Comparison of ENCODE assay signal across 19 mouse cellular contexts in the genomic region with DNA sequence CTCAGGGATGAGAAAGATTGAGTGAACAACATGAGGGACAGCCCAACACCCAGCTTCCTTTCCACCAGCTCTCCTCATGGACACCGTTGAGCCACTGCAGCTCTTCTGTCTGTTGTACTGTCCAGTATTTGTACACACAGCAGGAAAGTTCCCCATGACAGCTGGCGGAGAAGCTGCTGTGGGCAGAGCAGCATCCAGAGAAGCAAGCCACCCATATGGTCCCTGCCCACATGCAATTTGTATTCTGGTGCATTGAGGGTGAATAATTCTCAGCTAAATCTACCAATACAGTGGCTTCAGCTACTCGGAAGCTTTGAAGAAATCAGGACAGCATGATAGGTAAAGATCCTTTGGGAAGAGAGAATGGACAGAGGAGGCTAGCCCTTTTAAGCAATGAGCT.
A peak's percentile ranks its signal among the peaks of the same experiment; 100 is the strongest.
DNase-seq lines count a peak whose midpoint lies in the region; ATAC-seq and TF ChIP-seq lines count a peak whose summit lies in the region.
"Had no signal": no experiment of that assay in that cellular context is flagged by ENCODE, and none has a peak within 500 bp of the region (broad histone marks: within the 10 kb centered on the region; RNA-seq: fewer than 3 reads in every experiment).

No protein-coding gene starts in this region.

- H3K4me3 ChIP-seq in layer of hippocampus, adult 2 months = no peak overlapping the region
- H3K4me3 ChIP-seq in lung, adult 2 months (replicated peaks; ENCODE audit: extremely low read depth, low read depth, low read length) = no peak overlapping the region
- no peak overlapping the region for H3K4me3 ChIP-seq in midbrain, embryonic 13.5 days (replicated peaks)
- H3K4me3 ChIP-seq in intestine, embryonic 15.5 days (replicated peaks) = no peak overlapping the region
- H3K4me3 ChIP-seq: embryonic facial prominence, embryonic 13.5 days; hindbrain, embryonic 10.5 days; liver, embryonic 12.5 days; myocyte; stomach, embryonic 15.5 days had no signal

- H3K36me3 ChIP-seq in midbrain, embryonic 13.5 days = no peaks in the 10 kb centered on the region
- H3K36me3 ChIP-seq in intestine, embryonic 15.5 days = no peaks in the 10 kb centered on the region
- H3K36me3 ChIP-seq: embryonic facial prominence, embryonic 13.5 days; hindbrain, embryonic 10.5 days; stomach, embryonic 15.5 days had no signal

- no peak for TF ChIP-seq CTCF in layer of hippocampus, adult 2 months (conservative IDR thresholded peaks at IDR 0.05)
- no peak for TF ChIP-seq CTCF in lung, adult 2 months (IDR thresholded peaks at IDR 0.05; ENCODE audit: insufficient read depth, low read length)

- peak; percentile 6 for DNase-seq in cerebellum, postnatal 14 days
- no peak for DNase-seq in cerebellum, adult 8-10 months
- DNase-seq in layer of hippocampus, adult 2 months (ENCODE audit: low spot score in 2 of 2) = peak; percentile 59 to 65
- peak; percentile 59 to 87 for DNase-seq in left cerebral cortex, adult 9 months (ENCODE audit: low spot score in 2 of 2)
- DNase-seq in right cerebral cortex, postnatal 25 days = peak; percentile 72
- no peak for DNase-seq in lung, adult 2 months
- DNase-seq: adrenal gland, postnatal 14 days; spleen, adult 18-20 months had no signal

- 94% methylated on average over 3 of the region's 3 CpGs for WGBS in lung, adult 2 months
- 84% methylated on average over 3 of the region's 3 CpGs for WGBS in midbrain, embryonic 13.5 days
- WGBS in intestine, embryonic 15.5 days = 88% methylated on average over 3 of the region's 3 CpGs

- no peak for ATAC-seq in midbrain, embryonic 13.5 days
- no peak for ATAC-seq in intestine, embryonic 15.5 days
- ATAC-seq: liver, embryonic 12.5 days; lung, postnatal 0 days had no signal

- H3K4me2 ChIP-seq in midbrain, embryonic 13.5 days (replicated peaks) = no peak overlapping the region
- H3K4me2 ChIP-seq in intestine, embryonic 15.5 days (replicated peaks) = no peak overlapping the region
- H3K4me2 ChIP-seq: embryonic facial prominence, embryonic 13.5 days; liver, embryonic 12.5 days; stomach, embryonic 15.5 days had no signal

- H3K9ac ChIP-seq in midbrain, embryonic 13.5 days (replicated peaks) = no peak overlapping the region
- no peak overlapping the region for H3K9ac ChIP-seq in intestine, embryonic 15.5 days
- H3K9ac ChIP-seq: embryonic facial prominence, embryonic 13.5 days; liver, embryonic 12.5 days; stomach, embryonic 15.5 days had no signal

- TF ChIP-seq POLR2A in lung, adult 2 months (IDR thresholded peaks at IDR 0.05; ENCODE audit: borderline replicate concordance, extremely low read depth, low read depth, low read length) = no peak

- peak overlapping the region; percentile 19; the same call in 1 of the 2 replicates for H3K27ac ChIP-seq in layer of hippocampus, adult 2 months
- no peak overlapping the region for H3K27ac ChIP-seq in midbrain, embryonic 13.5 days
- no peak overlapping the region for H3K27ac ChIP-seq in intestine, embryonic 15.5 days
- H3K27ac ChIP-seq: embryonic facial prominence, embryonic 13.5 days; hindbrain, embryonic 10.5 days; kidney, postnatal 0 days; liver, embryonic 12.5 days; stomach, embryonic 15.5 days had no signal

- no peaks in the 10 kb centered on the region for H3K4me1 ChIP-seq in lung, adult 2 months (ENCODE audit: control insufficient read depth, insufficient read depth, low read length)
- no peaks in the 10 kb centered on the region for H3K4me1 ChIP-seq in midbrain, embryonic 13.5 days (replicated peaks)
- H3K4me1 ChIP-seq in intestine, embryonic 15.5 days (replicated peaks) = no peaks in the 10 kb centered on the region
- H3K4me1 ChIP-seq: embryonic facial prominence, embryonic 13.5 days; hindbrain, embryonic 10.5 days; liver, embryonic 12.5 days; stomach, embryonic 15.5 days had no signal

- 0 out of 2 replicates have a peak, but pooled peaks cover 7% of the 10 kb centered on the region for H3K9me3 ChIP-seq in midbrain, embryonic 13.5 days
- H3K9me3 ChIP-seq in intestine, embryonic 15.5 days = no peaks in the 10 kb centered on the region
- H3K9me3 ChIP-seq: embryonic facial prominence, embryonic 13.5 days; hindbrain, embryonic 10.5 days; stomach, embryonic 15.5 days had no signal

- H3K27me3 ChIP-seq in midbrain, embryonic 13.5 days = no peaks in the 10 kb centered on the region
- no peaks in the 10 kb centered on the region for H3K27me3 ChIP-seq in intestine, embryonic 15.5 days (replicated peaks)
- H3K27me3 ChIP-seq: CH12.LX; embryonic facial prominence, embryonic 13.5 days; liver, embryonic 12.5 days; megakaryocyte, embryonic 14.5 days; stomach, embryonic 15.5 days had no signal

Comparison
In these comparisons a context has a peak if more than half of its experiments do, and no peak if none do; other contexts are left out.
1. DNase-seq: peak in cerebellum, postnatal 14 days (2 of 2), layer of hippocampus, adult 2 months (2 of 2), left cerebral cortex, adult 9 months (2 of 2) and right cerebral cortex, postnatal 25 days (single experiment); none in cerebellum, adult 8-10 months (single experiment) and lung, adult 2 months (single experiment).